Mouse (Mus musculus) heart, postnatal 25 days (tissue): ENCODE data around the gene Rit1. TPM values are rescaled to one million over a fixed set of nuclear protein-coding genes. Genes with fewer than 3 reads are reported as not detected.
"Not testable (repeated sequence)": the region's sequence is repeated elsewhere in the genome, so short reads cannot be mapped to it uniquely, and the experiment has no call there.

ENCODE experiments used
- DNase-seq: peaks from one replicate; pipeline ENCODE4 v3.0.0; 2022; ENCODE audit warnings: low spot score
- intact Hi-C: fragments of 180-260 bp; cut with DNase I; formaldehyde crosslinking; loops from one replicate; pipeline ENCODE4 v1.15.1; 2025
- total RNA-seq, 2 experiments: library from RNA; stranded (reverse); gene quantifications; 2 replicates each; pipeline ENCODE4 v1.2.3; 2021

Gene Rit1
- 10 to 100 TPM; 71.7 to 76.2 TPM for total RNA-seq

GRCm38 (mm10) chr3:88716399-88717197, at the start of gene Rit1:
TSS of gene Rit1 (plus strand) at chr3:88716838.
- peak; percentile 72 for DNase-seq
- intact Hi-C loops: no loop called here

- intact Hi-C loops: no loop called here
- peak; percentile 51 for DNase-seq
Observed at GRCm38 (mm10) chr3:88677399-88677798, 39.2 kb upstream of the Rit1 start.

- DNase-seq: no peak
- intact Hi-C loops: no loop called here
Observed at GRCm38 (mm10) chr3:88683814-88684213, 32.8 kb upstream of the Rit1 start.

- no peak for DNase-seq
- intact Hi-C loops: no loop called here
Observed at GRCm38 (mm10) chr3:88684236-88684979, 32.2 kb upstream of the Rit1 start.

GRCm38 (mm10) chr3:88684980-88685941, 31.4 kb upstream of the Rit1 start, which contains the start of gene Khdc4:
TSS of gene Khdc4 (plus strand) at chr3:88685803.
- intact Hi-C loops: loop anchor here (5.0 kb wide), 1 partner anchor 78 kb away; the partner anchor contains the start of gene Arhgef2
- peak; percentile 97 for DNase-seq

GRCm38 (mm10) chr3:88685958-88686451, 30.6 kb upstream of the Rit1 start:
- intact Hi-C loops: loop anchor here (2.0 to 5.0 kb wide), 2 partner anchors 33 to 79 kb away; partner anchors contain the start of gene Arhgef2
- DNase-seq: peak; percentile 15

- no peak for DNase-seq
- intact Hi-C loops: loop anchor here (2.0 to 5.0 kb wide), 2 partner anchors 32 to 80 kb away; partner anchors contain the start of gene Arhgef2
Observed at GRCm38 (mm10) chr3:88686734-88687611, 29.7 kb upstream of the Rit1 start.

GRCm38 (mm10) chr3:88689079-88689478, 27.6 kb upstream of the Rit1 start:
- DNase-seq: no peak
- intact Hi-C loops: loop anchor here (5.0 kb wide), 1 partner anchor 82 kb away; the partner anchor contains the start of gene Arhgef2

- DNase-seq: no peak
- intact Hi-C loops: no loop called here
Observed at GRCm38 (mm10) chr3:88695545-88695944, 21.1 kb upstream of the Rit1 start.

- DNase-seq: no peak
- intact Hi-C loops: no loop called here
Observed at GRCm38 (mm10) chr3:88698051-88698450, 18.6 kb upstream of the Rit1 start.

GRCm38 (mm10) chr3:88698834-88699233, 17.8 kb upstream of the Rit1 start:
- DNase-seq: no peak
- intact Hi-C loops: no loop called here

- no peak for DNase-seq
Observed at GRCm38 (mm10) chr3:88700247-88700646, 16.4 kb upstream of the Rit1 start.

GRCm38 (mm10) chr3:88701222-88701621, 15.4 kb upstream of the Rit1 start:
- intact Hi-C loops: no loop called here
- no peak for DNase-seq

More at GRCm38 (mm10) chr3:88700247-88700646, 16.4 kb upstream of the Rit1 start:
- intact Hi-C loops: no loop called here

- no peak for DNase-seq
- intact Hi-C loops: no loop called here
Observed at GRCm38 (mm10) chr3:88713709-88714108, 2.9 kb upstream of the Rit1 start.

GRCm38 (mm10) chr3:88714725-88715124, 1.9 kb upstream of the Rit1 start:
- intact Hi-C loops: no loop called here
- DNase-seq: no peak

- DNase-seq, intact Hi-C loops: not testable (repeated sequence)
Observed at GRCm38 (mm10) chr3:88715716-88716115, 922 bp upstream of the Rit1 start.

- DNase-seq: peak; percentile 20
- intact Hi-C loops: no loop called here
Observed at GRCm38 (mm10) chr3:88717198-88717798, 660 bp downstream of the Rit1 start.

- intact Hi-C loops: loop anchor here (2.0 kb wide), 1 partner anchor 31 kb away; no protein-coding TSS in a partner anchor
- no peak for DNase-seq
Observed at GRCm38 (mm10) chr3:88717831-88718230, 1.2 kb downstream of the Rit1 start.
